Mouse (Mus musculus): Measurements from ENCODE around the gene Siglecg. TPM values are rescaled to one million over a fixed set of nuclear protein-coding genes. Genes with fewer than 3 reads are reported as not detected.

Gene Siglecg
- polyA plus RNA-seq (2014; fragmentation: Illumina TruSeq; extraction: RNeasy Lipid Tissue Mini Kit (QIAGEN cat#74804); ENCODE audit: low read depth, low replicate concordance) = 0.65 TPM

GRCm38 (mm10) chr7:43408131-43408553 is at the start of gene Siglecg:
Siglecg (plus strand) TSS chr7:43408204.

GRCm38 (mm10) chr7:43427406-43427805 is 19.4 kb downstream of the Siglecg start, which contains the start of gene Lim2:
Lim2 (plus strand) TSS chr7:43427670.

DNA sequence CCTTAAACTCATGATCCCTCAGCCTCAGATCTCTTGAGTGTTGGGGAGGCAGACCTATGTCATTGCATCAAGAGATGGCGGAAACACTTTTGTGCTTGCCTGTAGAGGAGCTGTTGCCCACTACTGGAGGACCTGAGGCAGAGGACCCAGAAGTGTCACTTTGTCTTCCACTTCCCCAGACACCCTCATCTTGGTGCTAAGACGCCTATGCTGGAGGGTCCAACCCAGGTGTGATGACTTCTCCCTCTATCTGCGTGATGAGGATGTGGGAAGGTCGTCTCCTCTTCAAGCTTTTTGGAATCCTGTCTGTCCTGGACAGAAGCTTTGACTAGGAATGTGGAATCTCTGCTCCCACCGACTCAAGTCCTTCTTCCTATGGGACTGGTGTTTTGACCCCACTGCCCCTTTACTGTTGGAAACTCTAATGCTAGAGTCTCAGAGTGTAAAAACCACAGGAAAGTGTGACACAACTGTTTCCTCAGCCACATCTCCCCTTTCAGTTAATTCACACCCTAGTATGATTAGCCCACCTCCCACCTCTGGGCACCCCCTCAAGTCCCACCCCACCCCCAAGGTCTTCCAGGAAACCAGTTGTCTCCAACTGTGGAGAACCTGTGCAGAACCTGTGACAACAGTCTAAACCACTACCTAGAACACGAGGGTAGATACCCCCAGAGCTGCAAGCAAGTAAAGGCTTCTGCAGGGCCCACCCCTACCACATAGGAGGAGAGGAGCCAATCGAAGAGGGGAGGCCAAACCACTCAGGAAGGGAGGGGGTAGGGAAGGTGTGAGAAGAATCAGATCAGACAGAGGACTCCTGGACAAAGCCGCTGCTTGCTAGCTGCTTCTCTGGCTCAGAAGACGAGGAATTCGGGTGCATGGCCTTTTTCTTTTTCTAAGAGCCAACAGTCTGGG is 28.6 kb downstream of the Siglecg start, which contains the start of gene Nkg7:
TSS of gene Nkg7 (plus strand) at position 733 of the 915 bp plus-strand sequence.

GRCm38 (mm10) chr7:43440482-43440881 is 32.5 kb downstream of the Siglecg start, which contains the start of gene Cldnd2:
Cldnd2 (plus strand) TSS chr7:43440782.

GRCm38 (mm10) chr7:43443917-43444293 is 35.9 kb downstream of the Siglecg start, which contains the start of the genes Etfb and Gm45233:
Etfb (plus strand) TSS chr7:43444083.
Gm45233 (plus strand) TSS chr7:43444128.

DNA sequence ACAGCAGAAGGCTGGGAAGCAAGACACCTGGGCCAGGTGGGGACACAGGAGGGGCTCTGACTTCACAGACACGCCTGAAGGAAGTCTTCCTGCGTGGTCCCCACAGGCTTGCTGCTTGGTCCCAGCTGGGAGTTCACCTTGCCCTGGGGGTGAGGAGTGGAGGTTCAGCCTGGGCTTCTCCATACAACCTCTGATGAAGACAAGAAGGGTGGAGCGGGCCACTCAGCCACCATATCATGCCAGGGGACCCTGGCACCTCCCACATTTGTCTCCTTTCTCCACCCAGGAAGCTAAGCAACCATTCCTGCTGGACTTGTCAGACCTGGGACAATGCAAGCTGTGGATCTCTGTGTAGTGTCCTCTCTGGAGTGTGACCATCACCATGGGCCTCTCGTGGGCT is 54.8 kb downstream of the Siglecg start, which contains the start of gene Vsig10l:
TSS of gene Vsig10l (plus strand) at position 301 of the 400 bp plus-strand sequence.

Other genes starting within 250 kb of the Siglecg start
- 14.3 TPM for gene Zfp715, start 94.9 kb upstream of the Siglecg start, polyA plus RNA-seq (2014; fragmentation: Illumina TruSeq; extraction: RNeasy Lipid Tissue Mini Kit (QIAGEN cat#74804); ENCODE audit: low read depth, low replicate concordance)
- gene Siglecf, start 56.9 kb upstream of the Siglecg start, polyA plus RNA-seq (2014; fragmentation: Illumina TruSeq; extraction: RNeasy Lipid Tissue Mini Kit (QIAGEN cat#74804); ENCODE audit: low read depth, low replicate concordance) = 0.38 TPM
- gene Lim2, start 19.5 kb downstream of the Siglecg start, polyA plus RNA-seq (2014; fragmentation: Illumina TruSeq; extraction: RNeasy Lipid Tissue Mini Kit (QIAGEN cat#74804); ENCODE audit: low read depth, low replicate concordance) = not detected
- 1.7 TPM for gene Nkg7, start 28.9 kb downstream of the Siglecg start, polyA plus RNA-seq (2014; fragmentation: Illumina TruSeq; extraction: RNeasy Lipid Tissue Mini Kit (QIAGEN cat#74804); ENCODE audit: low read depth, low replicate concordance)
- 1.1 TPM for gene Cldnd2, start 32.6 kb downstream of the Siglecg start, polyA plus RNA-seq (2014; fragmentation: Illumina TruSeq; extraction: RNeasy Lipid Tissue Mini Kit (QIAGEN cat#74804); ENCODE audit: low read depth, low replicate concordance)
- 240 TPM for gene Etfb, start 35.9 kb downstream of the Siglecg start, polyA plus RNA-seq (2014; fragmentation: Illumina TruSeq; extraction: RNeasy Lipid Tissue Mini Kit (QIAGEN cat#74804); ENCODE audit: low read depth, low replicate concordance)
- 0.97 TPM for gene Gm45233, start 35.9 kb downstream of the Siglecg start, polyA plus RNA-seq (2014; fragmentation: Illumina TruSeq; extraction: RNeasy Lipid Tissue Mini Kit (QIAGEN cat#74804); ENCODE audit: low read depth, low replicate concordance)
- 3.8 TPM for gene Vsig10l, start 54.9 kb downstream of the Siglecg start, polyA plus RNA-seq (2014; fragmentation: Illumina TruSeq; extraction: RNeasy Lipid Tissue Mini Kit (QIAGEN cat#74804); ENCODE audit: low read depth, low replicate concordance)
- gene Iglon5, start 81.9 kb downstream of the Siglecg start, polyA plus RNA-seq (2014; fragmentation: Illumina TruSeq; extraction: RNeasy Lipid Tissue Mini Kit (QIAGEN cat#74804); ENCODE audit: low read depth, low replicate concordance) = 1.0 TPM
- 0.27 TPM for gene 4931406B18Rik, start 97.7 kb downstream of the Siglecg start, polyA plus RNA-seq (2014; fragmentation: Illumina TruSeq; extraction: RNeasy Lipid Tissue Mini Kit (QIAGEN cat#74804); ENCODE audit: low read depth, low replicate concordance)
- gene Cd33, start 136.2 kb downstream of the Siglecg start, polyA plus RNA-seq (2014; fragmentation: Illumina TruSeq; extraction: RNeasy Lipid Tissue Mini Kit (QIAGEN cat#74804); ENCODE audit: low read depth, low replicate concordance) = 5.4 TPM
- 3.3 TPM for gene Zfp658, start 154.1 kb downstream of the Siglecg start, polyA plus RNA-seq (2014; fragmentation: Illumina TruSeq; extraction: RNeasy Lipid Tissue Mini Kit (QIAGEN cat#74804); ENCODE audit: low read depth, low replicate concordance)
- 6.0 TPM for gene Zfp719, start 171.4 kb downstream of the Siglecg start, polyA plus RNA-seq (2014; fragmentation: Illumina TruSeq; extraction: RNeasy Lipid Tissue Mini Kit (QIAGEN cat#74804); ENCODE audit: low read depth, low replicate concordance)
- not detected for gene Zfp819, start 199.0 kb downstream of the Siglecg start, polyA plus RNA-seq (2014; fragmentation: Illumina TruSeq; extraction: RNeasy Lipid Tissue Mini Kit (QIAGEN cat#74804); ENCODE audit: low read depth, low replicate concordance)
- not detected for gene Ceacam18, start 226.5 kb downstream of the Siglecg start, polyA plus RNA-seq (2014; fragmentation: Illumina TruSeq; extraction: RNeasy Lipid Tissue Mini Kit (QIAGEN cat#74804); ENCODE audit: low read depth, low replicate concordance)

Data from adipose tissue, adult 10 weeks (tissue).